Mouse (Mus musculus): ENCODE data around the gene Arsa. TPM values are rescaled to one million over a fixed set of nuclear protein-coding genes. Genes with fewer than 3 reads are reported as not detected.

The Arsa gene
- polyA plus RNA-seq, 1 experiment from 2014 or later = 17.6 TPM

GRCm38 (mm10) chr15:89426716-89427115 lies 50.5 kb downstream of the Arsa start:
- no peak for ATAC-seq
- H3K4me3 ChIP-seq (replicated peaks) = no peak overlapping the region
- WGBS = 82% methylated on average over 10 of the region's 10 CpGs
- H3K4me1 ChIP-seq (replicated peaks) = peaks cover 25% of the 10 kb centered on the region
- no peaks in the 10 kb centered on the region for H3K27me3 ChIP-seq
- no peak overlapping the region for H3K9ac ChIP-seq (replicated peaks)
- H3K36me3 ChIP-seq = peaks cover 44% of the 10 kb centered on the region
- no peaks in the 10 kb centered on the region for H3K9me3 ChIP-seq
- H3K27ac ChIP-seq = no peak overlapping the region
- H3K4me2 ChIP-seq (replicated peaks) = no peak overlapping the region; the same call in 1 of the 2 replicates

GRCm38 (mm10) chr15:89425711-89426121 lies 51.5 kb downstream of the Arsa start, which contains the start of gene Cpt1b:
Cpt1b (minus strand) TSS chr15:89425863.
- no peak within 1 kb of the TSS for H3K4me2 ChIP-seq (replicated peaks)
- H3K27ac ChIP-seq = no peak within 1 kb of the TSS
- peaks cover 51% of the 10 kb centered on the region for H3K36me3 ChIP-seq
- no peaks in the 10 kb centered on the region for H3K9me3 ChIP-seq
- ATAC-seq = no peak
- no peaks in the 10 kb centered on the region for H3K27me3 ChIP-seq
- H3K4me1 ChIP-seq (replicated peaks) = peaks cover 20% of the 10 kb centered on the region
- no peak within 1 kb of the TSS for H3K4me3 ChIP-seq (replicated peaks)
- 36% methylated on average over 6 of the region's 6 CpGs for WGBS
- no peak within 1 kb of the TSS for H3K9ac ChIP-seq (replicated peaks)

GRCm38 (mm10) chr15:89424621-89425020 lies 52.6 kb downstream of the Arsa start:
- H3K36me3 ChIP-seq = peaks cover 61% of the 10 kb centered on the region
- no peak for ATAC-seq

More at GRCm38 (mm10) chr15:89424621-89425020, 52.6 kb downstream of the Arsa start:
- no peak overlapping the region for H3K4me3 ChIP-seq (replicated peaks)
- H3K9me3 ChIP-seq = no peaks in the 10 kb centered on the region
- H3K9ac ChIP-seq (replicated peaks) = no peak overlapping the region
- no peak overlapping the region for H3K27ac ChIP-seq
- H3K27me3 ChIP-seq = no peaks in the 10 kb centered on the region
- no peak overlapping the region for H3K4me2 ChIP-seq (replicated peaks)
- peaks cover 14% of the 10 kb centered on the region for H3K4me1 ChIP-seq (replicated peaks)
- 87% methylated on average over 8 of the region's 8 CpGs for WGBS

Other genes starting within 250 kb of the Arsa start
- gene Sbf1, start 162.1 kb downstream of the Arsa start, polyA plus RNA-seq (2015; fragmentation: Nextera tagmentation; extraction: Ambion mirVana) = 80.6 and 88.7 TPM in 2 replicates
- not detected in 2 replicates for gene Adm2, start 154.7 kb downstream of the Arsa start, polyA plus RNA-seq (2015; fragmentation: Nextera tagmentation; extraction: Ambion mirVana)
- gene Miox, start 143.0 kb downstream of the Arsa start, polyA plus RNA-seq (2015; fragmentation: Nextera tagmentation; extraction: Ambion mirVana) = not detected in 2 replicates
- gene Lmf2, start 121.8 kb downstream of the Arsa start, polyA plus RNA-seq (2015; fragmentation: Nextera tagmentation; extraction: Ambion mirVana) = 32.1 and 36.4 TPM in 2 replicates
- gene Ncaph2, start 121.7 kb downstream of the Arsa start, polyA plus RNA-seq (2015; fragmentation: Nextera tagmentation; extraction: Ambion mirVana) = 121 and 130 TPM in 2 replicates
- gene Sco2, start 103.6 kb downstream of the Arsa start, polyA plus RNA-seq (2015; fragmentation: Nextera tagmentation; extraction: Ambion mirVana) = 7.3 and 9.4 TPM in 2 replicates
- 2.3 and 2.4 TPM in 2 replicates for gene Tymp, start 100.4 kb downstream of the Arsa start, polyA plus RNA-seq (2015; fragmentation: Nextera tagmentation; extraction: Ambion mirVana)
- 1.3 TPM in 2 replicates for gene Odf3b, start 98.1 kb downstream of the Arsa start, polyA plus RNA-seq (2015; fragmentation: Nextera tagmentation; extraction: Ambion mirVana)
- not detected in 2 replicates for gene Klhdc7b, start 92.5 kb downstream of the Arsa start, polyA plus RNA-seq (2015; fragmentation: Nextera tagmentation; extraction: Ambion mirVana)
- not detected in 2 replicates for gene Syce3, start 66.9 kb downstream of the Arsa start, polyA plus RNA-seq (2015; fragmentation: Nextera tagmentation; extraction: Ambion mirVana)
- gene Cpt1b, start 51.6 kb downstream of the Arsa start, polyA plus RNA-seq (2015; fragmentation: Nextera tagmentation; extraction: Ambion mirVana) = 0.94 and 1.3 TPM in 2 replicates
- gene C730034F03Rik, start 47.8 kb downstream of the Arsa start, polyA plus RNA-seq (2015; fragmentation: Nextera tagmentation; extraction: Ambion mirVana) = 6.6 and 6.9 TPM in 2 replicates
- not detected in 2 replicates for gene Gm44502, start 47.7 kb downstream of the Arsa start, polyA plus RNA-seq (2015; fragmentation: Nextera tagmentation; extraction: Ambion mirVana)
- 79.7 and 81.4 TPM in 2 replicates for gene Chkb, start 47.5 kb downstream of the Arsa start, polyA plus RNA-seq (2015; fragmentation: Nextera tagmentation; extraction: Ambion mirVana)
- gene Mapk8ip2, start 23.5 kb downstream of the Arsa start, polyA plus RNA-seq (2015; fragmentation: Nextera tagmentation; extraction: Ambion mirVana) = 72.9 and 75.9 TPM in 2 replicates
- 13.3 and 14.8 TPM in 2 replicates for gene Shank3, start 22.2 kb upstream of the Arsa start, polyA plus RNA-seq (2015; fragmentation: Nextera tagmentation; extraction: Ambion mirVana)
- 2.5 and 2.6 TPM in 2 replicates for gene Acr, start 90.9 kb upstream of the Arsa start, polyA plus RNA-seq (2015; fragmentation: Nextera tagmentation; extraction: Ambion mirVana)
- 70.8 and 80.3 TPM in 2 replicates for gene Rabl2, start 114.5 kb upstream of the Arsa start, polyA plus RNA-seq (2015; fragmentation: Nextera tagmentation; extraction: Ambion mirVana)

All from midbrain, embryonic 13.5 days (tissue).